Mouse (Mus musculus) kidney, embryonic 16.5 days (tissue): Measurements from ENCODE around the gene Tax1bp1. TPM values are rescaled to one million over a fixed set of nuclear protein-coding genes. Genes with fewer than 3 reads are reported as not detected.
"Not testable (repeated sequence)": the region's sequence is repeated elsewhere in the genome, so short reads cannot be mapped to it uniquely, and the experiment has no call there.

Source experiments
- ATAC-seq: fragments of 200-750 bp; cut with Nextera tagmentation; 2 replicates; pipeline ENCODE4 v1.8.0; 2017; ENCODE audit warnings: moderate TSS enrichment; ENCODE audit not compliant: low FRiP score, low TSS enrichment
- H3K27ac ChIP-seq: fragments of 300-500 bp; sonication (generic); 2 replicates; pipeline ENCODE4 v1.5.1; 2014; ENCODE audit warnings: low read length
- H3K27me3 ChIP-seq: fragments of 300-500 bp; sonication (generic); 2 replicates; pipeline ENCODE4 v1.6.1; 2014; ENCODE audit warnings: low read length, control low read depth, mixed read lengths; ENCODE audit not compliant: insufficient read depth
- H3K36me3 ChIP-seq: fragments of 300-500 bp; sonication (generic); 2 replicates; pipeline ENCODE4 v1.6.1; 2014; ENCODE audit warnings: low read length, control low read depth, mixed read lengths; ENCODE audit not compliant: insufficient read depth
- H3K4me1 ChIP-seq: fragments of 300-500 bp; sonication (generic); 2 replicates; pipeline ENCODE4 v1.6.1; 2014; ENCODE audit warnings: low read length, control low read depth, mixed read lengths; ENCODE audit not compliant: insufficient read depth
- H3K4me2 ChIP-seq: fragments of 300-500 bp; sonication (generic); replicated peaks from 2 replicates; pipeline ENCODE4 v1.6.1; 2014; ENCODE audit warnings: low read depth, low read length
- H3K4me3 ChIP-seq: fragments of 300-500 bp; sonication (generic); 2 replicates; pipeline ENCODE4 v1.5.1; 2014; ENCODE audit warnings: mild to moderate bottlenecking, low read length
- H3K9ac ChIP-seq: fragments of 300-500 bp; sonication (generic); replicated peaks from 2 replicates; pipeline ENCODE4 v1.6.1; 2014; ENCODE audit warnings: low read length
- H3K9me3 ChIP-seq: fragments of 300-500 bp; sonication (generic); 2 replicates; pipeline ENCODE4 v1.6.1; 2016; ENCODE audit warnings: low read length, control low read depth
- WGBS: fragments of 180-500 bp; shearing (Covaris S2); extraction: QIAGEN DNeasy Blood & Tissue Kit; methylation state at CpG from one replicate; pipeline ENCODE4 v1.1.7; 2014; 5-methylcytosine and 5-hydroxymethylcytosine counted together
- polyA plus RNA-seq: library from polyadenylated mRNA; unstranded; fragments of >200 nt; fragmentation: Nextera tagmentation; extraction: Ambion mirVana; gene quantifications from 2 replicates; pipeline ENCODE4 v1.2.1, GENCODE M21; 2015

Gene Tax1bp1
- 134 and 135 TPM in 2 replicates for polyA plus RNA-seq

DNA sequence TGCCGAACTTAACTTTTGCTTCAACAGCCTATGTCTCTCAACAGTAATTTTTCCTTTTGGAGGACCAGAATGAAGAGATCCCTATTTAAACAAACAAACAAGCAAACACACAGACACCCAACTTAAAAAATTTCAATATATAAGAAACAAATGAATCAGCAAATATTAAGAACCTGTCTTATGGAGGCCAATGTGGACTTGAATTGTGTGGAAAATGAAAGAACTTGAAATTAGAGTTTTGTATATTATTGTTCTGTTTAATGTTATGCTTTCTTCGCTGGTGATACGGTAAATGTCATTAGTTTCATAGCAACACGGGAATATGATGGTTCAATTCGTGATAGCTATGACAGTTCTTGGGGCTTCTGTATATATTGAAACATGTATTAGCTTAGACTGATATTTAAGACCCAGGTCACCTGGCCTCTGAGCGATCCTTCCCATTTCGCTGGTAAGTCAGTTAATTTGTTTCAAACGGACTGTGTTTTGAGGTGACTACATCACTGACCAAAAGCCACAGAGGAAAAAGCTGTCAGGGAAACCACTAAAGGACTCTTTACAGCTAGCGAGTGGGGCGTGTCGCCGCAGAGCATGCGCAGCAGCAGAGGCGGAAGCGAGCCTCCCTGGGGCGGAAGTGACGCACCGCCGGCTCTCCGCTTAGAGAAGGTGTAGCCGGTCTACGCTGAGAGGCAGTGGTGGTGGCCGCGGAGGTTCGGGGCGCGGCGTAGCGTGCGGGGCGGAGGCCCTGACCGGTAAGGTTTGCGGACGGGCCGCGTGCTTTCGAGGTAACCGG lies at the start of gene Tax1bp1:
Gene Tax1bp1 (plus strand): TSS at position 626 of the 793 bp plus-strand sequence.
- Histone ChIP-seq H3K4me2 (peak within 1 kb of the TSS; percentile 73), H3K4me1 (peaks cover 3% of the 10 kb centered on the region), H3K9ac (peak within 1 kb of the TSS; percentile 94), H3K27me3 (no peaks in the 10 kb centered on the region), H3K9me3 (no peaks in the 10 kb centered on the region), H3K36me3 (no peaks in the 10 kb centered on the region), H3K4me3 (peak within 1 kb of the TSS; percentile 99), H3K27ac (peak within 1 kb of the TSS; percentile 90)
- 4% methylated on average over 38 of the region's 38 CpGs for WGBS
- peak; percentile 98 for ATAC-seq

DNA sequence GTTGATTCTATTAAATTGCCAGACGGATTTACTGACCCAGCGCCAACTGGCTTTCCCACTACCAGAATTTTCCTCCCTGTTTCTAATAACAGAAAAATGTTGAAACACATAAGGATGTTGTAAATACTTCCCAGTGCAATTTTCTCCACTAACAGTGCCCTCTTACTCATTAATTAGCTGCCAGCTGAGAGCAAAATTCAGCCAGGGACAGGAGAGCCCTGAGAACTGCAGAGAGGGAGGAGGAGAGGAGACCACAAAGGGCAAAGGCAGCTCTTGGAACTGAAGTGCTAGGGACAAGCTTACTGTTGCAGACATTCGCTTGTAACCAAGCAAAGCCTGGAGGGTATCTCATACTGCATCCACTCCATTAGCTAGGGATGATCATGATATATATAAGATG lies 45.9 kb upstream of the Tax1bp1 start:
- WGBS, result 66% methylated on average over 3 of the region's 3 CpGs
- H3K36me3 ChIP-seq, result no peaks in the 10 kb centered on the region
- H3K4me3 ChIP-seq, result no peak overlapping the region
- no peak overlapping the region for H3K27ac ChIP-seq
- no peak overlapping the region for H3K9ac ChIP-seq
- ATAC-seq, result no peak
- no peaks in the 10 kb centered on the region for H3K9me3 ChIP-seq
- H3K27me3 ChIP-seq, result no peaks in the 10 kb centered on the region
- H3K4me1 ChIP-seq, result peaks cover 7% of the 10 kb centered on the region; the same call in 1 of the 2 replicates
- no peak overlapping the region for H3K4me2 ChIP-seq

DNA sequence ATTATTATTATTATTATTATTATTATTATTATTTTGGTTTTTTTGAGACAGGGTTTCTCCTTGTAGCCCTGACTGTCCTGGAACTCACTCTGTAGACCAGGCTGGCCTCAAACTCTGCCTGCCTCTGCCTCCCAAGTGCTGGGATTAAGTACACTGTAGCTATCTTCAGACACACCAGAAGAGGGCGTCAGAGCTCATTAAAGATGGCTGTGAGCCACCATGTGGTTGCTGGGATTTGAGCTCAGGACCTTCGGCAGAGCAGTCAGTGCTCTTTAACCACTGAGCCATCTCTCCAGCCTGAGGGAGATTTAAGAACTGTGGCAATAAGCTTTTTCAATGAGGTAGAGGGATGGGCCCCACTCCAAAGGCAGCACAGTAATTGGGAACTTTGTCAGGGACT lies 43.7 kb upstream of the Tax1bp1 start:
- H3K4me3 ChIP-seq, H3K9ac ChIP-seq, ATAC-seq, H3K4me2 ChIP-seq, H3K27ac ChIP-seq, H3K9me3 ChIP-seq, H3K36me3 ChIP-seq, H3K27me3 ChIP-seq, H3K4me1 ChIP-seq: not testable (repeated sequence)
- WGBS, result 38% methylated on average over 2 of the region's 2 CpGs

DNA sequence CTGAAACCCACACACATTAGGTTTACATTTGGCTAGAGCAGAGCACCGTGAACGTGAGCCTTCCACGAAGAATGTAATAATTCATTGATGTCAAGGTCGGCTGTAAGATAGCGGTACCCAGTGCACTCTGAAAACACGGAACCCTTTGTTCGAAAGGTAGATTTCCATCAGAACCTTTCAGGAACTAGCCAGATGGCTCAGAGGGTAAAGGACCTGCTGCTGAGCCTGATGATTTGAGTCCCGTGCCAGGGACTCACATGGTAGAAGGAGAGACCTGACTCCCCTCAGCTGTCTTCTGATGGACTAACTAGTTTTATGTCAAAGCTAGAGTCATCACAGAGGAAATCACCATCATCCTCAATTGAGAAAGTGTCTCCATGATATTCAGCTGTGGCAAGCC lies 41.7 kb upstream of the Tax1bp1 start:
- Histone ChIP-seq H3K9ac (no peak overlapping the region), H3K9me3 (no peaks in the 10 kb centered on the region), H3K27me3 (no peaks in the 10 kb centered on the region), H3K4me2 (no peak overlapping the region), H3K27ac (no peak overlapping the region), H3K36me3 (no peaks in the 10 kb centered on the region), H3K4me1 (peaks cover 17% of the 10 kb centered on the region), H3K4me3 (no peak overlapping the region)
- WGBS, result 20% methylated on average over 8 of the region's 8 CpGs
- no peak for ATAC-seq

DNA sequence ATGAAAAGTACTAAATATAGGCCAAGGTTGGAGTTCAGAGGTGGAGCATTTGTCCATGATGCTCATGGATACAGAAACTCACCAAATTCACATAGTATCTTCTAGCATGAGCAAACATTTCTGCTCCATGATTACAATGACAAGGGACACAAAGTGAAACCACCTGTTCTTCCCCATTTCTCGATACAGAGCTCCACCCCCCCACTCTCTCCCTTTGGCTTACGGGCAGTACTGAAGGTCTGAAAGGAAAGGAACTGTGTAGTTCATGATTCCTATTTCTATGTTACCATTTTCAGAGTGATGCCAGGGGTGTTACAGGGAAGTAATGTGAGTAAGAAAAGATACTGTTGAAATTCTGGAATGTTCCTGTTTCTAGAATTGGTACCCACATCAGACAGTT lies 41.0 kb upstream of the Tax1bp1 start:
- 55% methylated on average over 2 of the region's 2 CpGs for WGBS
- no peak overlapping the region for H3K4me3 ChIP-seq
- no peak overlapping the region for H3K4me2 ChIP-seq
- no peaks in the 10 kb centered on the region for H3K27me3 ChIP-seq
- H3K9me3 ChIP-seq, result no peaks in the 10 kb centered on the region
- H3K4me1 ChIP-seq, result peaks cover 17% of the 10 kb centered on the region
- no peaks in the 10 kb centered on the region for H3K36me3 ChIP-seq
- H3K9ac ChIP-seq, result no peak overlapping the region
- ATAC-seq, result no peak
- H3K27ac ChIP-seq, result no peak overlapping the region

DNA sequence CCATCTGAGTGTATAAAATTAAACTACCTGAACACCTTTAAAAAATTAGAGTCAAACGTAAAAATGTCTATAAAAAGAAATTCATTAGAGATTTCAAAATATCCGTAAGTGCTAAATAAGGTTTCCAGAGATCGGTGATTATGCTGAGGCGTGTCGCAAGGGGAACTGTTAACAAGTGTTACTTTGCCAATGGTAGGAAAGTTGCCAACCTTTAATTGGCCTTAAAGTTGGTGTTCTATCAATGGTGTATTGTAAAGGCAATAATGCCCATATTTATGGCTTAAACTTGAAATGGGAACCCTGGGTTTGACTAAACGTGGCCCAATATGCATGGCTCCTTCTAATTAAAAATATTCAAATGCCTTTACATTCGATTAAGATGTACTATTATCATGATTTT lies 39.8 kb upstream of the Tax1bp1 start:
- ATAC-seq, result no peak
- WGBS, result 92% methylated on average over 7 of the region's 7 CpGs

DNA sequence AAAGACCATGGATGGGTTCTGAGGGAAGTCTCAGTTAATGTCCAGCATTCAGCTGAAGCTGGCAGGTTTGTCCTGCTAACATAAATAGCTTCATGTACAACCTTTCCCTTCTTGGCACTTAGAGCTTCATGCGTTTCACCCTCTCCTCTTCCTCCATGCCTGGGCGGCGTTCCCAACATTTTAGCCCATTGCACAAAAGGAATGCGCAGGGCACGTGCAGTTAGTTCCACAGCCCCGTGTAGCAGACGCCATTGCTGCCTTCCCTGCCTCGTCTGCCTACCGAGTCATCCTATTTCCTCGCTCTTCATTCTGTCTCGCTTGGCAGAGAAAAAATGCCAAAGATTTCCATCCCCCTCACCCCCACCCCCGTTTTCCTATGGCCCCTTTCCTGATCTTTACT lies 39.0 kb upstream of the Tax1bp1 start:
- Histone ChIP-seq H3K36me3 (no peaks in the 10 kb centered on the region), H3K27ac (no peak overlapping the region), H3K9ac (no peak overlapping the region), H3K9me3 (no peaks in the 10 kb centered on the region), H3K4me3 (no peak overlapping the region), H3K4me1 (peaks cover 18% of the 10 kb centered on the region), H3K4me2 (no peak overlapping the region), H3K27me3 (no peaks in the 10 kb centered on the region)
- 56% methylated on average over 12 of the region's 12 CpGs for WGBS
- ATAC-seq, result no peak

More for the DNA sequence above, 39.8 kb upstream of the Tax1bp1 start:
- Histone ChIP-seq H3K4me3 (no peak overlapping the region), H3K9ac (no peak overlapping the region), H3K27me3 (no peaks in the 10 kb centered on the region), H3K4me1 (peaks cover 17% of the 10 kb centered on the region), H3K36me3 (no peaks in the 10 kb centered on the region), H3K9me3 (no peaks in the 10 kb centered on the region), H3K4me2 (no peak overlapping the region), H3K27ac (no peak overlapping the region)

DNA sequence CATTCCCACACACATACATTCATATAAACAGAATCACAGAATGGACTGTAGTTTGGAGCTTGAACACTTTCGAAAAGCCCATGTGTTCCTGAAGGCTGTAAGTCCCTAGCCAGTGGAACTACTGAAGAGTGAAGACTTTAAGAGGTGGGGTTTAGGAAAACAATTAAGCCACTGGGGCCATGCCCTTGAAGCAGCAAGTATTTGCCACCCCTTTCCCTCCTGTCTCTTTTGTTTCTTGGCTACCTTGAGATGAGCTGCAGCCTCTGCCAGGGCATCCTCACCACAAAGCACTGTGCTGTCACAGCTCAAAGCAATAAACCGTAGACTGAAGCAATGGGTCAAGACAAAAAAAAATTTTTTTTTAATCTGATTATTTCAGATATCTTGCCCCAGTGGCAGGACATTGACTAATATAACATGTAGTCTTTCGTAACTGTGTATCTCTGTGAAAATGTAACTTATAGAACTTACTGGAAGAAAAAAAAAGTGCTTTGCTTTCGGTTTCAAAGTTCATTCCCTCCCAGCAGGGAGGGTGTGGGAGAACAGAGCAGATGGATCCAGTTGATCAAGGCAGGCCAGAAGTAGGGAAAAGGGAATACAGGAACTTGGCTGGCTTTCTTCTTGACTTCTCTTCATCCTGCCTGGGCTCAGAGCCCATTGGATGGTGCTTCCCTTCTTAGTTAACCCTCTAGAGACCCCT lies 38.2 kb upstream of the Tax1bp1 start:
- Histone ChIP-seq H3K4me2 (peak overlapping the region; percentile 19; the same call in 1 of the 2 replicates), H3K4me1 (peaks cover 22% of the 10 kb centered on the region), H3K27me3 (no peaks in the 10 kb centered on the region), H3K9ac (no peak overlapping the region), H3K36me3 (no peaks in the 10 kb centered on the region), H3K9me3 (no peaks in the 10 kb centered on the region), H3K27ac (peak overlapping the region; percentile 61; the same call in 1 of the 2 replicates), H3K4me3 (0 out of 2 replicates have a peak overlapping the region, but pooled peaks have one; percentile 7)
- 44% methylated on average over 4 of the region's 4 CpGs for WGBS
- ATAC-seq, result peak; percentile 46; the same call in 1 of the 2 replicates

DNA sequence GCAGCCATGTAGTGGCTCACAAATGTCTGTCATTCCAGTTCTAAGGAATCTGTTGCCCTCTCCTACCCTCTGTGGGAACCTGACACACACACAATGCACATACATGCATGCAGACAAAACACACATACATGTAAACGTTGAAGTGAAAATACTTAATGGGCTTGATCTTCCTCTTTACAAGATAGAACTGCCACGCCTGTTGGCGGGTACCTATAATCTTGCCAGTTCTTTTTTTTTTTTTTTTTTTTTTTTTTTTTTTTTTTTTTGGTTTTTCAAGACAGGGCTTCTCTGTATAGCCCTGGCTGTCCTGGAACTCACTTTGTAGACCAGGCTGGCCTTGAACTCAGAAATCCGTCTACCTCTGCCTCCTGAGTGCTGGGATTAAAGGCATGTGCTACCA lies 36.0 kb upstream of the Tax1bp1 start:
- 86% methylated on average over 4 of the region's 4 CpGs for WGBS
- not testable (repeated sequence) for ATAC-seq, H3K36me3 ChIP-seq

DNA sequence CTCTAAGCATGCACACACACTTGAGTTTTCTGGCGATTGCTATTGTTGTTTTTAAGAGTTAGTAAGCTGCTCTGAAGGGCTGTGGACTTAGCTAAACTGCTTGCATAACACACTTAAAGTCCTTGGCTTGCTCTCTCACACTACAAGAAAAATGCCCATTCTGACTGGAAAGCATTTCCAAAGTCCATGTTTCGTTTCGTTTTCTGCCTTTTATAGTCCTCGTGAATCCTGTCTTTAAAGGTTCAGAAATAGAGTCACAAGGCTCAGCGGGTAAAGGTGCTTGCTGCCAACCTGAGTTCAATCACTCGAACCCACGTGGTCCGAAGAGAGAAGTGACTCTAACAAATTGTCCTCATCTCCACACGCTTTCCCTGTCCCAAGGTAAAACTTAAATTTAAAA lies 34.0 kb upstream of the Tax1bp1 start:
- Histone ChIP-seq H3K36me3 (no peaks in the 10 kb centered on the region), H3K4me2 (no peak overlapping the region), H3K27me3 (no peaks in the 10 kb centered on the region), H3K27ac (no peak overlapping the region), H3K4me1 (peaks cover 15% of the 10 kb centered on the region; the same call in 1 of the 2 replicates), H3K9ac (no peak overlapping the region), H3K9me3 (no peaks in the 10 kb centered on the region), H3K4me3 (no peak overlapping the region)
- ATAC-seq, result no peak
- whole genome bisulfite sequencing, result 76% methylated on average over 9 of the region's 9 CpGs

More for the DNA sequence above, 36.0 kb upstream of the Tax1bp1 start:
- H3K4me1 ChIP-seq, result peaks cover 15% of the 10 kb centered on the region; the same call in 1 of the 2 replicates
- H3K27ac ChIP-seq, H3K9ac ChIP-seq, H3K9me3 ChIP-seq, H3K27me3 ChIP-seq, H3K4me3 ChIP-seq, H3K4me2 ChIP-seq: not testable (repeated sequence)
